Mouse (Mus musculus): ENCODE data around the gene Atad5.
A peak's percentile ranks its signal among the peaks of the same experiment; 100 is the strongest.
"Not testable (repeated sequence)": the region's sequence is repeated elsewhere in the genome, so short reads cannot be mapped to it uniquely, and the experiment has no call there.

Gene Atad5

DNA sequence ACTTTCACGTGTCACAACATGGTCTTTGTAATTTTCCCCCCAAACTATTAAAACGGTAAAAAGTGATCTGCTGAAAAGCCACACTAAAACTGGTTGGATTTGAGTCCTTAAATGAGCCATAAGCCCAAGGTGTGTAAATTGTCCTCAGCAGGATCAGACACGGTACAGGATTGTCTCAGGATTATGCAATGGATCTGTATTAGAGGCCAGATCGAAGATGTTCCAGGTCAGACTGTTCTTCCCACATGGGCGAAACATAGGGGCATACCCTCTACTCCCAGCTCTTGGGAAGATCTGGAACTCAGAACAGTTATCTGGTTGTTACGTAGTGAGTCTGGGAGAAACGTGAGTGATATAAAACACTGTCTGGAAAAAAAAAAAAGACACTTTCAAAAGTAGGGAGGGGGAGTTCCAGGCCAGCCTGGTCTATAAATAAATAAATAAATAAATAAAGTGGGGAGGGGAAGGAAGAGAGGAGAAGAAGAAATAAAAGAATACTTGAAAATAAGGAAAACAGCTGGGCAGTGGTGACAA lies 7.3 kb upstream of the Atad5 start:
- peak in 1 of 2 experiments; percentile 59 for DNase-seq (ENCODE audit: low spot score in 2 of 2)

DNA sequence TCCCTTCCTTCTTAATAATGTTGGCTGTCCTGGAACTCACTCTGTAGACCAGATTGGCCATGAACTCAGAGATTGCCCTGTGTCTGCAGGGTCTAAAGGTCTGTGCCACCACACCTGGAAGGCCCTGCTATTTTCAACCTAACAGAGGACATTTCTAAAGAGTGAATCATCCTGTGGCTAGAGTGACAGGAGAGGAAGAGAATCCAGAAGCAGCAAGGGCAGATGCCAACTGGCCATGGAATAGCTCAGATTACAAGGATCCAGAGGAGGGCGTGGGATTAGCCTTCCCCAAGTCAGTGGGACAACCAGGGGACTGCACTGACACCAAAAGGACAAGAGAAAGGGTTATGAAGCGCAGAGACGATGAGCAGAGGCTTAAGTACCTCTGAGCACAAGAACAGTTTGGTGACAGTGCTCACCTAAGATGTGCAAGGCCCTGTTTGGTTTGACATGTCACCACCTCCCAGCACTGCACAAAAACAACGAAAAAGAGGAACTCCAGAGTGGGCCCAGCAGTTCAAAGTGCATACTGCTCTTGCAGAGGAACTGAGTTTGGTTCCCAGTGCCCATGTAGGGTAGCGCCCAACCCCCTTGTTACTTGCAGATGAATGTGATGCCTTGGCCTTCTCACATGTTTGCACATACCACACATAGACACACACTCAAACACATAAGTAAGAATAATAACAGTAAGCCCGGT lies 3.7 kb upstream of the Atad5 start:
- peak in 1 of 2 experiments; percentile 46 for DNase-seq (ENCODE audit: low spot score in 2 of 2)

DNA sequence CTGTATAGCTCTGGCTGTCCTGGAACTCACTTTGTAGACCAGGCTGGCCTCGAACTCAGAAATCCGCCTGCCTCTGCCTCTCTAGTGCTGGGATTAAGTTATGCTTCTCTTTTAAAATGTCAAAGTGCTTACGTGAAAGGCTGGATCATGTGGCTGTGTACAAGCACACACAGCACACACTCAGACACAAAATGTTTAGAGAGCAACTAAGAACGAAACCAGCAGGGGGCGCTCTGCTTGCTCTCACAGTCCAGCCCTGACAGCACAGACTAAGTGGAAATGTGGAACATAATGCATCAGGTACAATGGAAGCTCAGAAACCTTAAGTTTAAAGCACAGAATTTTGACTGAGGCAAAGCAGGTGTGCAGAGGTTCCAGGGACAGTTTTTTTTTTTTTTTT lies 2.4 kb upstream of the Atad5 start:
- peak; percentile 89 to 98 for DNase-seq (ENCODE audit: low spot score in 2 of 2)

DNA sequence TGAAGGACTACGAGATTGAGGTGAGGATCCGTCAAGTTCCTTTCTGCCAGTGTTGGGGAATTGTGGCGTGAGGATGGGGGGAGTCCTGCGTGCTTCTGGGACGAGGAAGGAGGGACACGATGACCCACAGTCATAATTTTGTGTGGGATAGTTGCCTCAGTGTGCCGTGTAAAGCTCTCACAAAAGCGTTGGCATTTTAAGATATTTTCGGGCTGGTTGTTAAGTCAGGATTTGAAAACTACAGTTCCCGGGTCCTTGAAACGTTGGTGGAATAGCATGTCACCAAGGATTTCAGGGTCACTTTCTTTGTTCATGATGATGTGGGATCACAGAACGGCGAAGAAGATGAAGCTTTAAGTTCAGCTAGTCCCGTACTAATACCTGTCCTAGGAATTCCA lies 616 bp downstream of the Atad5 start:
- no peak for DNase-seq (ENCODE audit: low spot score in 2 of 2)

DNA sequence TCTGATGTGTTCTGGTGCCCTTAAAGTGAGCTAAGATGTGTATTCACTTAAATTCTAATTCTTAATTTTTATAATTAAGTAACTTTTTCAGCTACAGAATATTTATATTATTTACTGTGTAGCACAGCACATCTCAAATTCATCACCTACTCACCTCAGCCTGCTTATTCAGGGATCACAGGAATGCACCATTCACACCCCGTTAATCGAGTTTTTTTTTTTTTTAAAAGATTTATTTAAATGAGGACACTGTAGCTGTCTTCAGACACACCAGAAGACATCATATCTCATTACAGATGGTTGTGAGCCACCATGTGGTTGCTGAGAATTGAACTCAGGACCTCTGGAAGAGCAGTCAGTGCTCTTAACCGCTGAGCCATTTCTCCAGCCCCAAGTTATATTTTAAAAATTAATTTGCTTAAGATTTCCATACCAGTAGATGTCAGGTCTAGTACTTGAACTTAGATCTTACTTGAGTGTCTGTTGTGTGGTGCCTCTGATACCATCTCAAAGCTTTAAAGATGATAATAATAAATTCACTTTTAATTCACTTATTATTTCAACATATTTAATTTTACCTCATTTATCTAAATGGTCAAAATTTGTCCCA lies 1.5 kb downstream of the Atad5 start:
- DNase-seq (ENCODE audit: low spot score in 2 of 2): no peak

DNA sequence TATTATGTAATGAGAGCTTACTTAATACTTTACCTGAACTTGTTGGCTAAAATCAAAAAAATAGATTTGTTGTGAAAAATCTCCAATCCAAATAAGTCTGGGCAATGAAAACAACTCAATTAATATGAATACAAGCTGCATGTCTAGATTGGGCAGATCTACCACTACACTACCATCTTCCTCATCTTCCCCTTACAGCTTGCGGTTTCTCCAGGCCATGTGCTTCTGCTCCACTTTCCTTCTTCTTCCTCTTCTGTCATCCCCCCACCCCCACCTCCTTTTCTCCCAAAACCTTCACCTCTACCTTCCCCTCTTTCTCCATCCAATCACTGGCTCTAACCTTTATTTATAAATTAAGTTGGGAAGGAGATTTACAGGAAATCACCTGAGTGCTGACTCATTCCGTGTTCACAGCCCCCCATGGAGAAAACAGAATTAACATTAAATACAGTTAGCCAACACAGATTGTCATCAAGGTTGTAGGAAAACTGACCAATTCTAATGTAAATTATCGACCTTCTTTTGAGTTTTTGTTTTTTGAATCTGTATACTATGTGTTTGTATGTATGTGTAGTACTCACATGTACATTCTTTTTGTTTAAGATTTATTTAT lies 9.3 kb downstream of the Atad5 start:
- DNase-seq (ENCODE audit: low spot score in 2 of 2): no peak

DNA sequence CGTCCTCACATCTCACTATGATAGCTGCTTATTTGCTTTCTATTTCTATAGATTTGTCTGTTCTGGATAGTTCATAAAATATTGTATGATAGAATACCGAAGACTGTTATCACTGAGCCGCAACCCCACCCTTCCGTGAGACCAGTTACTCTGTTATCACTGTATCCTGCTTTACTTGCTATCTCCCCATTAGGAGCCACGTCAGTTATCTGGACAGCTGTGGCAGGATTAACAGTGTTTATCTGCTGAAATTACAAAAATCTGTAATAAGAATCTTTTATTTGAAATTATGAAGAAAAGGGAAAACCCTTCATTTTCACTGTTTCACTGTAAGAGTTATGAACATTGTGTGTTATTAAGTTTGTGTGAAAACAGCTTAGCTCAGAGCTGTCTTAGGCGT lies 12.1 kb downstream of the Atad5 start:
- DNase-seq (ENCODE audit: low spot score in 2 of 2): no peak

DNA sequence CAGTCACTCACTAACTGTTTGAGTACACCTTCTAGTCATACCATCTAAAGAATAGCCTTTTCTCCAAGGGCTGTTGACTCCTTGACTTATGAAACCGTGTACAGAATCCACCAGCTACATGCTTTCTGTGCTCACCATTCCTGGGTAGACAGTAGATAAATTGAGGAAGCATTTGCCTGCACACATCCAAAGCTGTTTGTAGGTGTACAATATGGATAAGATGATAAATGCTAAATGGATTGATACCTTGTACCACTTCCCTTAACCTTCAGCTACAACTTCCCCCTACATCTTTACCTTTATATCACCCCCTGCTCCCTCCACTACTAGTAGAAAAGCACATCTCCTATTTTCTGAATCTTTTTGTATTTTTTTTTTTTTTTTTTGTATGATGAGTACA lies 15.2 kb downstream of the Atad5 start:
- DNase-seq (ENCODE audit: low spot score in 2 of 2): no peak

DNA sequence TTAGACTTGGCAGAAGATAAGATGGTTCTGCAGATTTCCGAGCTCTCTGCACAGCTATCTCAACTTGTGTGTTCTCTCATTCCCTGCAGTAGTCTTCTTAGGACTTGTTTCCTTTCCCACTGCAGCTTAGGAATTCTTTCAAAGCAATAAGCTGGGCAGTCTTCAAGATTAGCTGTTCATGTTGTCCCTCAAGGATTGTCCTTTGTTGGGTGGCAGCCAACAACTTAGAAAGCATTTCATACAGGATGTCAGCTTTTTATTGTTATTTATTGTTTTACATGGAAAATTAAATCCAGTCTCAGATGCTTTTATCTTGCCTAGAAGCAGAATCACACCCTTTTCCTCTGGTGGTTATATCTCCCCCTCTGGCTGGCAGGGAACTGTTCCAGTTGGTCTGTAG lies 27.2 kb downstream of the Atad5 start:
- no peak for DNase-seq (ENCODE audit: low spot score in 2 of 2)

DNA sequence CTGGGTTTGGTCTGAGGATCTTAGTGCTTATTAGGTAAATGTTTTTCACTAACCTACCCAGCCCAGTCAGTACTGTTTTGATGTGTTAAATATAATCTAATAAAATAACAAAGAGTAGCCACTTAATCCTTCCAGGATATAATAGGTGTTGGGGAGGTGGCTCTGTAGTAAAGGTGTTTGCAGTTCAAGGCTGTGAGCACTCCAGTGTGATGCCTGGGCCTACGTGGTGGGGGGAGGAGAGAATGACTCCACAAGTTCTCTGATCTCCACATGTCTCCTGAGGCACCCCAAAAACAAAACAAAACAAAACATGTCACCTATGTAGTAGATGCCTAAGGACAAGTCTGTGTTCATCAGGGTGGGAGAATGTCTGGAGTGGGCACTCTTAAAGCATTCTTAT lies 42.9 kb downstream of the Atad5 start:
- no peak for DNase-seq (ENCODE audit: low spot score in 2 of 2)

DNA sequence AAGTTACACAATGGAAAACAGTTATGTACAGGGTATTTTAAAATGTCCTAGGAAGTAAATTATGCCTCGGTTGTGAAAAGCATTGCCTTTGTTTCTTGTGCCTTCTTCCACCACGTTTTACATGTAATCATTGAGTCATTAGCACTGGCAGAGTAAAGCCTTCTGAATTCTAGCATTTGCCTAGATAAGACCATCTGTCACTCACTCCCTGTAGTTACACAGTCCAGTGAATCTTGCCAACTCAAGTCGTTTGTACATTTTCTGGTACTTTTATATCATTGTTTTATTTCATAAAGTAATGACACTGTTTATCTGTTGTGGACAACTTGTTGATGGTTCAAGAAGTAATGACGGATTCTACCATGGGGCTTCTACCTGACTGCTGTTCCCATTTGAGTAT lies 45.5 kb downstream of the Atad5 start:
- no peak for DNase-seq (ENCODE audit: low spot score in 2 of 2)

DNA sequence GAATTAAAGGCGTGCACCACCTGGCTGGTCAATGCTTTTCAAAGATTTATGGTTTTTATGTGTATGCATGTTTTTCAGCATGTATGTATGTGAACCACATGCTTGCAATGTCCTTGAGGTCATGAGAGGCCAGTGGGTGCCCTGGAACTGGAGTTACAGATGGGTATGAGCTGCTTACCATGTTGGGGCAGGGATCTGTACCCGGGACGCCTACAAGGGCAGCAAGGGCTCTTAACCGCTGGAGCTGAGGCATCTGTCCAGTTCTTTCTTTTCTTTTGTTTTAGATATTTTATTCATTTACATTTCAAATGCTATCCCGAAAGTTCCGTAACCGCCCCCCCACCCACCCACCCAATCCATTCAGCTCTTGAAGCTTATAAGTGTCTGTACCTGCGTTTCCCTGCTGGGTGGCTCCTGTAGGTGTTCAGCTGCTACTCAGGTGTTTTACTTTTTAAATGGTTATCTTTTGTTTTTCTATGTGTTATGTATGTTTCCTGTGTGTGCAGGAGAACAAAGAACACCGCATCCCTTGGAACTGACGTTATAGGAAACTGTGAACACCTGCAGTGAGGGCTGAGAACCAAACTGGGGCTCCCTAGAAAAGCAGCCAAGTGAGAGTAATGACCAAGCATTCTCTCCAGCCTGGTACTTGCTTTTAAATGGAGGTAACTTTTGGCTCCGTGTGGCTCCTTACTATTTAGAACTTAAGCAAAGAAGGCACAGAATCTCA lies 46.9 kb downstream of the Atad5 start:
- no peak for DNase-seq (ENCODE audit: low spot score in 2 of 2)

DNA sequence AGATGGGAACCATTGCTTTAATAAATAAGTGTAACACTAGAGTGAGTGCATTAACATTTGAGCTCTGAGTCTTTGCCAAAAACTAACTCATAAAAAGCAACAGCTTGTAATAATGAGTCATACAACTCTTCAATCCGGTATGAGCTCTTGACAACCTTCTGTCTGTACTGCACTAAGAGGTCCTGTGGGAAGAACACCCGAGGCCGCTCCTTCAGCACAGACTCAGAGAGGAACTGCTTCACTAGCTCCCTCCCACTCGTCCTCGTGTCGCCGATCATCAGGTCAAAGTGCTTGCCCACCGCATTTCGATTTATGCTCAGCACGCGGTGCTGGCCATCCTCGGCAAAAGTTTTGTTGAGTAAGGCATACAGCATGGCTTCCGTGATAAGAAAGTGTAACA lies 47.6 kb downstream of the Atad5 start:
- DNase-seq (ENCODE audit: low spot score in 2 of 2): no peak

DNA sequence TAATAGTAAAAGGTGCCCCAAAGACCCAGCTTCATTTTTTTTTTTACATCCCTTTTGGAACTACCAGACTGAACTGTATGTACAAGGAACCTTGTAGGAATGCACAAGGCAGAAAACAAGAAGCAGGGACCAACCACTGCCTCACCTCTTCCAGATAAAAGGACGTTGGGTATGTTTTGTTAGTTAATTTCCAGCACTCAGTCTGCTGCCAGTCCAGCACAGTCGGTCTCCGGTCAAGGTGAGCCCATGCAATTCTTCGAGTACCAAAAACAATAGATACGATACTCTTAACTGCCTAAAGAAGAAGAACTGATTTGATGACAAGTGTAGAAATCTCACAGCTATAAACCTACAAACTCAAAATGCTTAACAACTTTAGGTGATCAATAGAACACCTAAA lies 48.6 kb downstream of the Atad5 start:
- no peak for DNase-seq (ENCODE audit: low spot score in 2 of 2)

DNA sequence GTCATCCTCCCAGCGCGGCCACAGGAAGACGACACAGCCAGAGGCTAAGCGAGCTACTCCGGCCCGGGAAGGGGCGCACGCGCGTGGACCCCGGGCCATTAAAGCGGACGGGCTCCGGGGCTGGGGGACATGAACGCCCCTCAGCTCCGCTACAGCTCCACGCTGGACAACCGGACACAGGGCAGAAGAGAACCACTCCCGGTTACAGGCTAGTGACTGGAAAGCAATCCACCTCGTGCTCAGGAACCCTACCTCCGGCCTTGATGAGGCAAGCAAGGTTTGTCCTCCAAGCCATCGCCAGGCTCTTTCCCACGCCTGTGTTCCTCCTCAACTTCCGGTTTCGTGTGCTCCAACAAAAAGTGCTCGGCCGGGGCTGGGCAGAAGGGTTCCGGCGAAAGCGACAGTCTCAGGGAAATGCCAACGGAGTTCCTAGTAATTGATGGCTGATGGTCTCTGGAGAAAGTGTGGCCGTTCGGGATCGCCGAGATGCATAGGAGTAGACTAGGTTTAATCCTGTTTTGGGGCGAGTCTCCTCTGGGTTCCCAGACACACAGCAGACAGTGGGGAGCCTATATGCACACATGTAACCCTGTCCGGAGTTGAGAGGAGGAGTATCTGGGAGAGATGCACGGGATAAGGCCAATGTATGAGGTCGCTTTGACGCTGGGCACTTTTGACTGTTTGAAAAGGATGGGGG lies 52.8 kb downstream of the Atad5 start, which contains the start of gene Tefm:
Tefm (minus strand) TSS at position 351 of the 697 bp plus-strand sequence.
- DNase-seq (ENCODE audit: low spot score in 2 of 2): peak; percentile 78 to 90

DNA sequence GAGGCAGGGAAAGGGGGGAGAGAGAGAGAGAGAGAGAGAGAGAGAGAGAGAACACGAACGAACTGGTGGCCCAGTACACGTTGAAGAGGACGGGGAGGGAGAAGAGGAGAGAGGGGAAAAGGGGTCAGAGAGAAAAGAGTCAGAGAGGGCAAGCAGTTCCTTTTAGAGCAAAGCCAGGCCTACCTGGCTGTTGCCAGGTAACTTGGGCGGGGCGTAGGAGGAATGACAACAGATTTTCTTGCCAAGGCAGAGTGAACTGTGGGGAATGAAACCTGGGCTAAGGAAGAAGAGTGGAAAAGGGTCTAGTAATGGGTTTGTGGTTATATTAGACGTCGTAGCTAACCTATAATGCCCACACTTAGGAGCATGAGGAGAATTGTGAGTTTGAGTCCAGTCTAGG lies 53.7 kb downstream of the Atad5 start:
- no peak for DNase-seq (ENCODE audit: low spot score in 2 of 2)

DNA sequence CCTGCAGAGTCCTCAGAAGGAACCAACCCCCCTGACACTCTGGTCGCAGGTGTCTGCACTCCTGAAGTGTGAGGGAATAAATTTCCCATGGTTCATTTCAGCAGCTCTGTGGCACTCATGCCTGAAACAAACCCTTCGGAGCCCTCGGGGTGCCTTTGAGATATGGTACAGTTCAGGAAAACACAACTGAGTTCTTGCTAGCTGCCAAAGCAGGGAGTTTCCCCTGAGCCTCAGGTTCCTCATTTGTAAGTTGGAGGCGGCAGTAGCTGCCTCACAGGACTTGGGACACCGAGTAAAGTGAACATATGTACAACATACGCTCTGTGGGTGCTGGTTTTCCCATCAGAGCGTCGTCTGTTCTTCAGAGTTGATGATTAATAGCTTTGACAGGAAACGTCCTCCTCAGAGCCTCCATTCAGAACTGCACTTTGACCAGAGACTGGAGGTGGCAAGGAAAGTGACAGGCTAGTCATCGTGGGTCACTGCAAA lies 56.6 kb downstream of the Atad5 start:
- DNase-seq (ENCODE audit: low spot score in 2 of 2): peak; percentile 31 to 67

DNA sequence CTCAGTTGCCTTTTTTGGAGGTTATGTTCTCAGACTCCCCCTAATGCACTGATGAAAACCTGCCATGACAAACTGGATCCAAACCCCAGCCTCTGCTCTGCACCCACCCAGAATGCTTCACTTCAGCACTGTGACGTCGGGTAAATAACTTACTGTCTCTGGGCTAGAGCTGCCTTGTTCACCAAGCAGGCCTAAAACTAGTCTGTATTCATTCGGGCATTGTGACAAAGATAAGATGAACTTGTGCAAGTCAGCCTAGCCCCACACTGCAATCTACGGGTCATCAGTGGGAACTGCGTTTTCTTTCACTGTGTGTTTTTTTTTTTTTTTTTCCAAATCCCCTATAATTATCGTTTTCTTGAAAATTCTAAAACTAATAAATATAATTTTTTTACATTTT lies 58.5 kb downstream of the Atad5 start:
- DNase-seq (ENCODE audit: low spot score in 2 of 2): no peak

DNA sequence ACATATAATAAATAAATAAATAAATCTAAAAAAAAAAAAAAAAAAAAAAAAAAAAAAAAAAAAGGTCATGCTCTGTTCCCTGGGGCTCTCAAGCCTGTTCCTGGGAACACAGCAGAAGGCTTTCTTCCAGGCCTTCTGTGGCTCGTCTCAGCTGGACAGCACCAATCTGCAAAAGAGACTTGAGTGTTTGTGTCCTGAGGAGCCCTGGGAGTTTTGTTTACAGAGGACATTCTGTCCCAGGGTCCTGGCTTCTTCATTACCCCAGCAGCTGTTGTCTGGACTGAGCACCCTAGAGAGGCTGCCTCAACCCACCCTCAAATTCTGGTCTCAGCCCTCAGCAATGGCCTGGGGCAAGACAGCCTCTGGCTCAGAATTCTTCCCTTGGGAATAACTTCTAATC lies 59.1 kb downstream of the Atad5 start:
- DNase-seq (ENCODE audit: low spot score in 2 of 2): no peak

DNA sequence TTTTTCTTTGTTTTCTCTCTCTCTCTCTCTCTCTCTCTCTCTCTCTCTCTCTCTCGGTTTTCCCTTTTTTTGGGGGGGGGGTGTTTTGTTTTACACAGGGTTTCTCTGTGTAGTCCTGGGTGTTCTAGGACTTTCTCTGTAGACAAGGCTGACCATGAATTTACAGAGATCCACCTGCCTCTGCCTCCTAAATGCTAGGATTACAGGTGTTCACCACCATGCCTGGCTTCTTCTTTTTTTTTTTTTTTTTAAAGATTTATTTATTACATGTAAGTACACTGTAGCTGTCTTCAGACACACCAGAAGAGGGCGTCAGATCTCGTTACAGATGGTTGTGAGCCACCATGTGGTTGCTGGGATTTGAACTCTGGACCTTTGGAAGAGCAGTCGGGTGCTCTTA lies 59.8 kb downstream of the Atad5 start:
- not testable (repeated sequence) for DNase-seq (ENCODE audit: low spot score in 2 of 2)

DNA sequence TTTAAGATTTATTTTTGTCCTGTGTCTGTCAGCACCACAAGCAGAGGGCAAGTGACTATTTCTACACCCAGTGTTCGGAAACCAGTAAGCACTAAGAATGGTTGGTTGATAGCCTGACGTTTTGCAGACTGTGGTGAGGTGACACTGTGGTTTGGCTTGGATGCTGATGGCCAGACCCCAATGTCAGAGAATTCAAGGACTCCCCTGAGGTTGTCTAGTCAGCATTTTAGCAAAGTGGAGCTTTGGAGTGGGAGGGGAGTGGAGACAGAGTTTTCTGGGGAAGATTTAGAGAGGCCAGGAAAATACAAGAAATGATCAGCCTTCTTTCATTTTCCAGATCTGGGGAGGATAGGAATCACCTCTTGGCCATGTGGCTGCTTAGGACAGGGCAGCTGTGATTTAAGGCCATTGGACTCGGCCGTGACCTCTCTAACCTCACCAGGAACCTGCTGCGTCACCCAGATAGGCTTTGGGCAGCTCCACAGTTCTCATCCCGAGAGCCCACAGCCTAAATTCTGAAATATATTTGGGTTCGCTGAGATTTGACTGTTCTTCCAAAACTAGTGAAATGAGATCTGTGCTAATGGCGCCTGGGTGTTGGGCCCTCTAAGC lies 60.3 kb downstream of the Atad5 start:
- no peak for DNase-seq (ENCODE audit: low spot score in 2 of 2)
